Mouse (Mus musculus) spleen, postnatal 10 days (tissue): ENCODE data around the gene E2f6.
A peak's percentile ranks its signal among the peaks of the same experiment; 100 is the strongest.

Source experiments
- DNase-seq, 2 experiments: peaks; one replicate each; pipeline ENCODE4 v3.0.0; 2021 to 2022; ENCODE audit warnings: low spot score in 2 of 2

The E2f6 gene

GRCm38 (mm10) chr12:16873549-16873948 is 62.8 kb downstream of the E2f6 start:
- no peak for DNase-seq

- DNase-seq, result peak in 1 of 2 experiments; percentile 27
Observed at GRCm38 (mm10) chr12:16874086-16874485, 63.3 kb downstream of the E2f6 start.

DNA sequence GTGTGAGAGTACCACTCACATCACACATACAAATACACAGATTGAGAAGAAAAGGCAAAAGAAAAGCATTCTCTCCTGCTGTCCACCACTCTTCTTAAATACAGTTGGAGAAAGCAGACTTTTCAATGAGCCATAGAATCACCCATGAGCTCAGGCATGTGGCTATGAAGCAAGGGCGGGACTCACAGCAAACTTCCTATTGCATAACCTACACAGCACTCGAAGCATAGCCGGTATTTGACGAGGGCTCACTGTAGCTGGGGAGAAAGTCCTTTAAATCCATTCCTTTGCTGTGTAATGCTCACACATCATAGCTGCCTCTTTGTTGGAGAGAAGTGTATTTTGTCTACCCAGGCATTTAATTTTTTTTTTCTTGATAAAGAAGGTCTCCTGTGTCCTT is 64.5 kb downstream of the E2f6 start:
- DNase-seq, result no peak

DNA sequence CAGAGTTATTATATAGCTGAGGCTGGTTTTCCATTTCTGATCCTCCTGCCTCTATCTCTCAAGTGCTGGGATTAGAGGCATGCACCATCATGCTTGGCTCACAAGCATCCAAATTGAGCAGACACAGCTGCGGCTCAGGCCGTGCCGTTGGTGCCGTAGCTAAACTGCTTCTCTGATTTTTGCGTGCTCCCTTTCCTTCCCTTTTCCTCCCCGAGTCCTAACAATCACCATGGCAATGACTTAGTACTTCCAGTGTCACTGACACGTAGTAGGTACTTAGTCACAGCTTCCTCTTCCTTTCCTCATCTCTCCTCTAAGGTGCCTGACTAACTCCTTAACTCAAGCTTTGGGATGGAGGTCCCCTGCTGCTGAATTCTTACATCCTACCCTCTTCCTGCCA is 64.9 kb downstream of the E2f6 start:
- no peak for DNase-seq

- DNase-seq, result no peak
Observed at GRCm38 (mm10) chr12:16876667-16877066, 65.9 kb downstream of the E2f6 start.

DNA sequence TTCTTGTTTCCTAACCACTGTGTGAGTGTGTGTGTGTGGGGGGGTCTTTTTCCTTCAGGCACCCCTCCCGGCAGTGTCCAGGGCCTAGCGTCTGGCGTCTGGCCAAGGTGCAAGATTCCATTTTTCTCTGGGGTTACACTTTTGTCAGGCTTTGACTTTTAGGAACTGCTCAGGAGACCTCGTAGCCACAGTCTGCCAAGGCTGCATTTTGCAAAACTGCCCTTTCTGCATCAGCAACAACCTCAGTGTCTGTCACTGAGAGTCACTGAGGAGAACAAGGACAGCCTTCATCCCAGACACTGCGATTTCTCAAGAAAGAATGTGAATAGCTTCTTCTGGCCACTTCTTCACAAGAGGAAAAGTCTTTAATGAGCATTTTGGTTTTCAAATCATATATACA is 66.4 kb downstream of the E2f6 start:
- DNase-seq, result no peak

GRCm38 (mm10) chr12:16877679-16878078 is 66.9 kb downstream of the E2f6 start:
- no peak for DNase-seq

GRCm38 (mm10) chr12:16879369-16879768 is 68.6 kb downstream of the E2f6 start:
- DNase-seq, result no peak

DNA sequence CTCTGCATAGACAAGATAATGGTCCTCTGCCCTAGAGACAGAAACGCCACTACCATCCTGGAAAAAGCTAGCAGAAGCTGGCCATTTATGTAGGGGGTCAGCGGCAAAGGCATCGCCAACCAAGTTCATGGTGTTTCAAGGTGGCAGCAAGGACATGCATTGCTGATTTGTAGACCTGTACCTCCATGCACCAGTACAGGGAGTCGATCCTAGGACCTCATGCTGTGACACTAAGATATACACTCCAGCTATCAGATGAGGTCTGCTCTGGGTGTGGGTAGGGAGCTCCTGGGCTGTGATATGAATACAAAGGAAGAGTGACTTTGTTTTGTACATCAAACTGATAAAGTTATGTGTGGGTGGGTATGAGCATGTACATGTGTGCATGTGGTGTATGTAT is 69.3 kb downstream of the E2f6 start:
- no peak for DNase-seq

DNA sequence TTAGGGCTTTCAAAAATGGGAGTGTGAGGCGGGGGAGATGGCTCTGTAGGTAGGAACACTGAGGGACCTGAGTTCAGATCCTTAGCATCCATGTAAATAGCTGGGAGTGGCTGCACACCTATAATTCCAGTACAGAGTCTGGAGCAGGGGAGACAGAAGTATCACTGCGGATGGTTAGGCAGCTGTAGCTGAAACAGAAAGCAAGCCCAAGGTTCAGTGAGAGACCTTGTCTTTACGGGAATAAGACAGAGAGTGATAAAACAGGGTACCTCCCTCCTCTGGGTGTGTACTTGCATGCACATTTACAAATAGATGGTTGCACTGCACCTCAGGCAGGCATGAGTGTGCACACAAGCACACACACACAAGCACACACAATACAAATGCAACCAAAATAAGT is 71.7 kb downstream of the E2f6 start:
- DNase-seq, result no peak

DNA sequence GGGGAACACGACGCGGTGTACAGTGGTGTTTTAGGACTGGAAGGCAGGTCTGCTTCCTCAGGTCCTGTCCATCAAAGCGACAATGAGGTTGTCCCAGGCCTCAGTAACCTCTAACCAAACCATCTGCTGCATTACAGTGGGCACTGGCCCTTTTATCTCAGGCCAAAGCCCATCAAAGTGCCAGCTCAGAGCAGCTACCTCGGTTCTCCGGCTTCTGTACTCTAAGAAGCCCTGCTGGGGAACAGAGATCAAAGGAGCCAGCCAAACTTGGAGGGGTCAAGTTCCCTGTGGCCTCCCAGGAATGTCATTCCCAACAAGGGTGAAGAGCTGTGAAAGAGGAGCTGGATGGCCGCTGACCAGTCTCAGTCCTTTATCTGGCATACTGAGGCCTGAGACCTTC is 72.3 kb downstream of the E2f6 start:
- no peak for DNase-seq

GRCm38 (mm10) chr12:16884534-16884933 is 73.8 kb downstream of the E2f6 start:
- DNase-seq, result no peak

DNA sequence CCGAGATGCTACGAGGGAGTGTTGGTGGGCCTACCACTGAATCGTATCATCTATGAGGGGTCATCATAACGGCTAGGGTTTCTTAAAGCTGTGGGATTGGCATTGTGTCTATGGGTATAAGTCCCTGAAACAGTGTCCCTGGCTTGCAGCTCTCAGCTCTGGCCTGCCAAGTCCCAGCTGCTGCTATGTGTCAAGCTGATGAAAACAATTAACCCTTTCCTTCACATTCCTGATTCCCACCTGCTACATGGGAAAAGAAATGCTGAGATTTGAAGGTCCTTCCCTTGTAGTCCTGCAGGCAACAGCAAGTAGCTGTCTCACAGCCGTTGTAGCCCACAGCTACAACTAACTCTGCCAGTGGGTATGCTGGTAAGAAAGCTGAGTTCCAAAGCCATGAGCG is 75.6 kb downstream of the E2f6 start:
- no peak for DNase-seq
